Mouse (Mus musculus): ENCODE measurements at regions not wholly inside any gene's neighbourhood (a gene's known extent, or its start where the extent isn't known, plus 50 kb on each side); places are given as distances from the start of the nearest gene placed in this dataset.

GRCm38 (mm10) chr8:26768474-26769229, 208.5 kb upstream of the Zfp703 start:
- TF ChIP-seq CTCF (IDR thresholded peaks at IDR 0.05; ENCODE audit: low read depth, low read length) (no peak), POLR2A (IDR thresholded peaks at IDR 0.05; ENCODE audit: insufficient read depth, low read length) (no peak)
